Mouse (Mus musculus): ENCODE results near the gene Rexo2. TPM values are rescaled to one million over a fixed set of nuclear protein-coding genes. Genes with fewer than 3 reads are reported as not detected.

The Rexo2 gene
- polyA plus RNA-seq, 1 experiment from 2014 or later: 100 TPM

GRCm38 (mm10) chr9:48465671-48466070 is 14.8 kb downstream of the Rexo2 start:
- no peaks in the 10 kb centered on the region for H3K9me3 ChIP-seq
- no peak overlapping the region for H3K27ac ChIP-seq
- no peaks in the 10 kb centered on the region for H3K4me1 ChIP-seq
- H3K4me3 ChIP-seq: no peak overlapping the region
- H3K36me3 ChIP-seq (replicated peaks): no peaks in the 10 kb centered on the region
- no peaks in the 10 kb centered on the region for H3K27me3 ChIP-seq (replicated peaks)
- H3K9ac ChIP-seq: no peak overlapping the region
- no peak for ATAC-seq (replicated peaks)
- no peak overlapping the region for H3K4me2 ChIP-seq
- 96% methylated on average over 3 of the region's 3 CpGs for WGBS

GRCm38 (mm10) chr9:48461545-48461944 is 18.9 kb downstream of the Rexo2 start:
- no peaks in the 10 kb centered on the region for H3K27me3 ChIP-seq (replicated peaks)
- no peak overlapping the region for H3K9ac ChIP-seq
- WGBS: 94% methylated on average over 3 of the region's 3 CpGs
- no peaks in the 10 kb centered on the region for H3K4me1 ChIP-seq
- H3K4me3 ChIP-seq: no peak overlapping the region
- no peaks in the 10 kb centered on the region for H3K36me3 ChIP-seq (replicated peaks)
- no peak overlapping the region for H3K27ac ChIP-seq
- no peak for ATAC-seq (replicated peaks)
- no peaks in the 10 kb centered on the region for H3K9me3 ChIP-seq
- no peak overlapping the region for H3K4me2 ChIP-seq

GRCm38 (mm10) chr9:48460720-48461119 is 19.7 kb downstream of the Rexo2 start:
- Histone ChIP-seq H3K9ac (no peak overlapping the region), H3K36me3 (replicated peaks) (no peaks in the 10 kb centered on the region), H3K4me2 (no peak overlapping the region), H3K27ac (no peak overlapping the region), H3K27me3 (replicated peaks) (no peaks in the 10 kb centered on the region), H3K4me3 (no peak overlapping the region), H3K4me1 (no peaks in the 10 kb centered on the region), H3K9me3 (no peaks in the 10 kb centered on the region)
- WGBS: 92% methylated on average over 8 of the region's 8 CpGs
- no peak for ATAC-seq (replicated peaks)

- no peaks in the 10 kb centered on the region for H3K9me3 ChIP-seq
- H3K4me2 ChIP-seq: no peak overlapping the region
- no peaks in the 10 kb centered on the region for H3K4me1 ChIP-seq
- no peak for ATAC-seq (replicated peaks)
- H3K27me3 ChIP-seq (replicated peaks): no peaks in the 10 kb centered on the region
- H3K27ac ChIP-seq: no peak overlapping the region
- WGBS: 90% methylated on average over 5 of the region's 5 CpGs
- H3K4me3 ChIP-seq: no peak overlapping the region
- no peak overlapping the region for H3K9ac ChIP-seq
- no peaks in the 10 kb centered on the region for H3K36me3 ChIP-seq (replicated peaks)
Observed at GRCm38 (mm10) chr9:48459391-48459790, 21.0 kb downstream of the Rexo2 start.

GRCm38 (mm10) chr9:48458879-48459278 is 21.5 kb downstream of the Rexo2 start:
- Histone ChIP-seq H3K27ac (no peak overlapping the region), H3K4me3 (no peak overlapping the region), H3K27me3 (replicated peaks) (no peaks in the 10 kb centered on the region), H3K4me2 (no peak overlapping the region), H3K4me1 (no peaks in the 10 kb centered on the region), H3K9me3 (no peaks in the 10 kb centered on the region), H3K36me3 (replicated peaks) (no peaks in the 10 kb centered on the region), H3K9ac (no peak overlapping the region)
- WGBS: 70% methylated on average over 3 of the region's 3 CpGs
- ATAC-seq (replicated peaks): no peak

GRCm38 (mm10) chr9:48455961-48456360 is 24.5 kb downstream of the Rexo2 start:
- Histone ChIP-seq H3K27ac (no peak overlapping the region), H3K27me3 (replicated peaks) (no peaks in the 10 kb centered on the region), H3K9me3 (no peaks in the 10 kb centered on the region), H3K4me1 (no peaks in the 10 kb centered on the region), H3K4me2 (no peak overlapping the region), H3K9ac (no peak overlapping the region), H3K36me3 (replicated peaks) (no peaks in the 10 kb centered on the region), H3K4me3 (no peak overlapping the region)
- 84% methylated on average over 3 of the region's 3 CpGs for WGBS
- no peak for ATAC-seq (replicated peaks)

- no peaks in the 10 kb centered on the region for H3K36me3 ChIP-seq (replicated peaks)
- no peak overlapping the region for H3K9ac ChIP-seq
- no peak overlapping the region for H3K4me3 ChIP-seq
- 94% methylated on average over 17 of the region's 17 CpGs for whole genome bisulfite sequencing
- H3K27me3 ChIP-seq (replicated peaks): no peaks in the 10 kb centered on the region
- H3K9me3 ChIP-seq: no peaks in the 10 kb centered on the region
- H3K27ac ChIP-seq: no peak overlapping the region
- H3K4me2 ChIP-seq: no peak overlapping the region
- H3K4me1 ChIP-seq: no peaks in the 10 kb centered on the region
- ATAC-seq (replicated peaks): no peak
Observed at GRCm38 (mm10) chr9:48450066-48450465, 30.4 kb downstream of the Rexo2 start.

GRCm38 (mm10) chr9:48447783-48448209 is 32.6 kb downstream of the Rexo2 start:
- ATAC-seq (replicated peaks): no peak
- no peak overlapping the region for H3K27ac ChIP-seq
- H3K4me3 ChIP-seq: no peak overlapping the region
- H3K9ac ChIP-seq: no peak overlapping the region
- no peaks in the 10 kb centered on the region for H3K4me1 ChIP-seq
- H3K4me2 ChIP-seq: no peak overlapping the region
- no peaks in the 10 kb centered on the region for H3K9me3 ChIP-seq
- no peaks in the 10 kb centered on the region for H3K27me3 ChIP-seq (replicated peaks)
- WGBS: 47% methylated on average over 5 of the region's 5 CpGs
- no peaks in the 10 kb centered on the region for H3K36me3 ChIP-seq (replicated peaks)

GRCm38 (mm10) chr9:48444821-48445220 is 35.6 kb downstream of the Rexo2 start:
- Histone ChIP-seq H3K4me2 (no peak overlapping the region), H3K9ac (no peak overlapping the region), H3K9me3 (no peaks in the 10 kb centered on the region), H3K27me3 (replicated peaks) (no peaks in the 10 kb centered on the region), H3K27ac (no peak overlapping the region), H3K36me3 (replicated peaks) (no peaks in the 10 kb centered on the region), H3K4me1 (no peaks in the 10 kb centered on the region), H3K4me3 (no peak overlapping the region)
- WGBS: 88% methylated on average over 2 of the region's 2 CpGs
- ATAC-seq (replicated peaks): no peak

GRCm38 (mm10) chr9:48443873-48444272 is 36.5 kb downstream of the Rexo2 start:
- no peaks in the 10 kb centered on the region for H3K27me3 ChIP-seq (replicated peaks)
- WGBS: 95% methylated on average over 1 of the region's 1 CpGs
- H3K4me1 ChIP-seq: no peaks in the 10 kb centered on the region
- no peak overlapping the region for H3K4me3 ChIP-seq
- no peak overlapping the region for H3K9ac ChIP-seq
- H3K4me2 ChIP-seq: no peak overlapping the region
- no peaks in the 10 kb centered on the region for H3K9me3 ChIP-seq
- no peak for ATAC-seq (replicated peaks)
- no peak overlapping the region for H3K27ac ChIP-seq
- H3K36me3 ChIP-seq (replicated peaks): no peaks in the 10 kb centered on the region

- no peaks in the 10 kb centered on the region for H3K36me3 ChIP-seq (replicated peaks)
- WGBS: 86% methylated on average over 8 of the region's 8 CpGs
- no peak overlapping the region for H3K27ac ChIP-seq
- no peak overlapping the region for H3K4me3 ChIP-seq
- no peak overlapping the region for H3K4me2 ChIP-seq
- ATAC-seq (replicated peaks): no peak
- H3K4me1 ChIP-seq: no peaks in the 10 kb centered on the region
- no peaks in the 10 kb centered on the region for H3K9me3 ChIP-seq
- no peaks in the 10 kb centered on the region for H3K27me3 ChIP-seq (replicated peaks)
- H3K9ac ChIP-seq: no peak overlapping the region
Observed at GRCm38 (mm10) chr9:48432449-48432848, 48.0 kb downstream of the Rexo2 start.

- Histone ChIP-seq H3K4me1 (no peaks in the 10 kb centered on the region), H3K9me3 (no peaks in the 10 kb centered on the region), H3K27me3 (replicated peaks) (no peaks in the 10 kb centered on the region), H3K27ac (no peak overlapping the region), H3K4me3 (no peak overlapping the region), H3K9ac (no peak overlapping the region), H3K36me3 (replicated peaks) (no peaks in the 10 kb centered on the region), H3K4me2 (no peak overlapping the region)
- no peak for ATAC-seq (replicated peaks)
- 93% methylated on average over 7 of the region's 7 CpGs for WGBS
Observed at GRCm38 (mm10) chr9:48427176-48427575, 53.2 kb downstream of the Rexo2 start.

- WGBS: 48% methylated on average over 1 of the region's 1 CpGs
- H3K36me3 ChIP-seq (replicated peaks): no peaks in the 10 kb centered on the region
- H3K9ac ChIP-seq: no peak overlapping the region
- H3K4me2 ChIP-seq: no peak overlapping the region
- H3K4me1 ChIP-seq: no peaks in the 10 kb centered on the region
- no peak for ATAC-seq (replicated peaks)
- H3K9me3 ChIP-seq: no peaks in the 10 kb centered on the region
- no peak overlapping the region for H3K4me3 ChIP-seq
- H3K27ac ChIP-seq: no peak overlapping the region
- H3K27me3 ChIP-seq (replicated peaks): no peaks in the 10 kb centered on the region
Observed at GRCm38 (mm10) chr9:48423256-48423655, 57.2 kb downstream of the Rexo2 start.

GRCm38 (mm10) chr9:48422382-48422781 is 58.0 kb downstream of the Rexo2 start:
- no peak overlapping the region for H3K4me2 ChIP-seq
- no peaks in the 10 kb centered on the region for H3K36me3 ChIP-seq (replicated peaks)
- no peak for ATAC-seq (replicated peaks)
- 89% methylated on average over 8 of the region's 8 CpGs for WGBS
- H3K9ac ChIP-seq: no peak overlapping the region
- H3K9me3 ChIP-seq: no peaks in the 10 kb centered on the region
- no peak overlapping the region for H3K27ac ChIP-seq
- H3K27me3 ChIP-seq (replicated peaks): no peaks in the 10 kb centered on the region
- H3K4me1 ChIP-seq: no peaks in the 10 kb centered on the region
- H3K4me3 ChIP-seq: no peak overlapping the region
